Mouse (Mus musculus): ENCODE measurements around the gene Ina.

DNA sequence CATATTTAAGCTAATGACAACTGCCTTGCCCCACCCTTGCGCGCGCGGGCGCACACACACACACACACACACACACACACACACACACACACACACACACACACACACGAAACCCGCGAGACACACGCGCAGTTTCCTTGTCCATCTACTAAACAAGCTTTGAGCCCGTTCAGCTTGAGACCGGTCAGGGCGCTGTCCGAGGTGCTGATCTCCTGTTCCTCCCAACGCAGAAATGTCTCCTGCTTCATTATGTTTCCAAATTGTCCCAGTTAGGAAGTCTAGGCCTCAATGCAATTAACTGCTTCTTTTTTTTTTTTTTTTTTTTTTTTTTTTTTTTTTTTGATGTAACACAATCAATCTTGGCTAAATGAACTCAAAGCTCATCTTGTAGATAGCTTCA, 2.0 kb downstream of the Ina start:
- TF ChIP-seq SIN3A (IDR thresholded peaks at IDR 0.05; ENCODE audit: low read length) (peak; percentile 75), CTCF (IDR thresholded peaks at IDR 0.05 in 2 of 3, conservative IDR thresholded peaks at IDR 0.05 in 1 of 3; ENCODE audit: control insufficient read depth in 1 of 3, insufficient read depth in 1 of 3, low read depth in 2 of 3, low read length in 3 of 3, poor library complexity in 1 of 3, severe bottlenecking in 1 of 3) (no peak), MYB (IDR thresholded peaks at IDR 0.05; ENCODE audit: low read depth, low read length) (no peak), RAD21 (IDR thresholded peaks at IDR 0.05; ENCODE audit: low read depth, low read length) (no peak), POLR2A (IDR thresholded peaks at IDR 0.05; ENCODE audit: control insufficient read depth in 1 of 2, insufficient read depth in 1 of 2, low read depth in 1 of 2, low read length in 2 of 2, poor library complexity in 1 of 2) (no peak), USF2 (IDR thresholded peaks at IDR 0.05; ENCODE audit: borderline replicate concordance in 1 of 2, insufficient read depth in 1 of 2, low read depth in 1 of 2, low read length in 2 of 2) (no peak), TBP (IDR thresholded peaks at IDR 0.05; ENCODE audit: low read depth, low read length) (no peak), UBTF (IDR thresholded peaks at IDR 0.05; ENCODE audit: borderline replicate concordance, insufficient read depth, low read depth, low read length) (no peak), CHD1 (IDR thresholded peaks at IDR 0.05; ENCODE audit: low read depth, low read length) (no peak), ZC3H11A (IDR thresholded peaks at IDR 0.05; ENCODE audit: low read depth, low read length) (no peak), ELF1 (IDR thresholded peaks at IDR 0.05; ENCODE audit: low read depth, low read length) (no peak), GATA1 (IDR thresholded peaks at IDR 0.05; ENCODE audit: low read depth, low read length) (no peak)

Data from MEL (cell line).